Mouse (Mus musculus) adrenal gland, adult 10 weeks (tissue): ENCODE data around the gene Tinagl1. TPM values are rescaled to one million over a fixed set of nuclear protein-coding genes. Genes with fewer than 3 reads are reported as not detected.

Experiments
- polyA plus RNA-seq: library from polyadenylated mRNA; stranded (reverse); fragments of 350-450 nt; fragmentation: Illumina TruSeq; extraction: RNeasy Lipid Tissue Mini Kit (QIAGEN cat#74804); gene quantifications from one replicate; pipeline ENCODE4 v1.2.3, GENCODE M21; 2014; ENCODE audit warnings: low read depth, low replicate concordance

The Tinagl1 gene
- polyA plus RNA-seq, result 16.1 TPM

DNA sequence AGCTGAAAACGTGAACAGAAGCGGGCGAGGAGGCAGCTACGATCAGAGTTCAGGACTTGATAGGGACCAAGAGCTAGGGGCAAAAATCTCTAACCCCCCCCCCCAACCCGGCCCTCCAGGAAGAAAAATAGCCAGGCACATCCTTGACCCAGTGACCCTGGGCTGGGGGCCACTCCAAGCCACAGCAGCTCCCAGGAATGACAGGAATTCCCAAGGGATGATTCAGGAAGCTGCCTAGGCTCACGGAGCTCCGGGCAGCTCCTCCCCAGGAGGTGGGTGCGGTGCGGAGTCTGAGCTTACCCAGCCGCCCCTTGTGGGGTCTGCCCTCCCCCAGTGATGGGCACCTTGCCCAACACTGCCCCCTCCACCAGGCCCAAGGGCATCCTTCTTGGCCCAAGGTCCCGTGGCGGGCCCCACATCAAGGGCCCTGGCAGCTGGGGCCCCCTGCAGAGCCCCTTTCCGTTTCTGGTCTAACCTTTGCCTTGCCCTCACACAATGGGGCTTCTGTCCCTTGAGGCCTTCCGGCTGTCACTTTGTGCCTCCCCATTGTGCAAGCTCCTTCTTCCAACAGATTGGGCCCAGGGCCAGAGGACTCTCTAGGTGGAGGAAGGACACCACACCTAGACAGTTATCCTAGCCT is at the start of gene Tinagl1:
Gene Tinagl1, minus strand, starts transcription at position 51 of the 640 bp plus-strand sequence.

DNA sequence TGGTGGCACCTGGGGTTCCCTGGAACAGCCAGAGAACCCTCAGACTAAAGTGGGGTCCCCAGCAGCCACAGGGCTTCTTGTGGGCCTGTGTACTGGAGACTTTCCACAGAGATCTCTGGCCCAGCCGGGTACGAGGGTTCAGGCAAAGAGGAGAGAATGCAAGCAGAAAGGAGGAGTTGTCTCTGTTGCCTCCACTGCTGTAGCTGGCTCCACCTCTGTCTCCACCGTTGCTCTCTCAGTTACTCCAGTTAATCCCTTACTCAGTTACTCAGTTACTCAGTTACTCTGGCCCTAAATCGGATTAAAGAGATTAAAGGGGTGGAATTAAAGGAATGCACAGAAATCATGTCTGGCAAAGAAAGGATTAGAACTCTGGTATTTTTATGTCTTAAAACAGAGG is 47.3 kb upstream of the Tinagl1 start, which contains the start of gene Gm853:
Gene Gm853, minus strand, starts transcription at position 223 of the 400 bp plus-strand sequence.

GRCm38 (mm10) chr4:130139214-130139492 is 35.8 kb downstream of the Tinagl1 start, which contains the start of gene Hcrtr1:
TSS of gene Hcrtr1 (minus strand) at chr4:130139359.

Other genes starting within 250 kb of the Tinagl1 start
- gene Spocd1, start 245.9 kb downstream of the Tinagl1 start, polyA plus RNA-seq, result not detected
- not detected for gene Adgrb2, start 190.3 kb downstream of the Tinagl1 start, polyA plus RNA-seq
- 1.5 TPM for gene Col16a1, start 127.3 kb downstream of the Tinagl1 start, polyA plus RNA-seq
- 7.4 TPM for gene Pef1, start 72.6 kb downstream of the Tinagl1 start, polyA plus RNA-seq
- gene Hcrtr1, start 35.8 kb downstream of the Tinagl1 start, polyA plus RNA-seq, result not detected
- gene Gm853, start 47.3 kb upstream of the Tinagl1 start, polyA plus RNA-seq, result not detected
- not detected for gene Serinc2, start 104.1 kb upstream of the Tinagl1 start, polyA plus RNA-seq
- 28.1 TPM for gene Fabp3, start 133.5 kb upstream of the Tinagl1 start, polyA plus RNA-seq
- not detected for gene Gm10570, start 133.6 kb upstream of the Tinagl1 start, polyA plus RNA-seq
- 39.0 TPM for gene Zcchc17, start 184.8 kb upstream of the Tinagl1 start, polyA plus RNA-seq
- gene Snrnp40, start 185.0 kb upstream of the Tinagl1 start, polyA plus RNA-seq, result 13.6 TPM